Mouse (Mus musculus) cerebellum, adult 9-11 months (tissue): ENCODE results near the gene Sun2.

Source experiments
- DNase-seq: peaks from one replicate; pipeline ENCODE4 v3.0.0; 2022

The Sun2 gene

DNA sequence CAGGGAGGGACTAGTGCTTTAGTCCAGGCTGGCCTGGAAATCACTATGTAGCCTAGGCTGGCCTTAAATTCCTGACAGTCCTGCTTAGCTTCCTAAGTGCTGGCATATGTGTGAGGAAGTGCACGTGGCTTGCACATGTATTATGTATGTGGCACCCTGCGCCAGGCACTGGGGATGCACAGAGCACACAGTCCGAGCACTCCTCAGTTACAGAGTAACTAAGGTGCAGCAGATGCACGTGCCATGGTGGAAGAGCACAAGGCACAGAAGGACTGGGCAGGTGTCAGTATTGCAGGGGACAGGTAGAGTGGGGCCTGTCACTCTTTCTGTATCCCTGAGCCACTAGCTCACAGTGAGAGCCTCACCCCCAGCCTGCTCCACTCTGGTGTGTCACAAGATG, 12.8 kb upstream of the Sun2 start:
- DNase-seq, result no peak

DNA sequence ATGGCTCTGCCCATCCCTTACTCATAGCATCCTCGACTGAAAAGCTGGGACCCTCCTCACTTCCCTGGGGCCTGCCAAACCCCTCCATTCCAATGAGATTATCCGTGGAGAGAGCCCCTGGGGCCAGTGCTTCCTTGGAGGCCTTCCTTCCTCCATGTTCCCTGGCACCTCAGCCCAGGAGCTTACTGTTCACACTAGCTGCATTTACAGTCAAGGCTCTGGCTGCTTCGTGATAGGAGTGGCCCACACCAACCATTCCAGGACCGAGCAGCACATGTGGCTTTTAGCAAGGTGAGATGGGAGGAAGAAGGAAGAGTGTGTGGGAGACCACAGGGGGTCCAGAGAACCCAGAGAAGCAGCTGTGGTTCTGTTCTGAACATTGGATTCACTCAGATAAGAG, 11.5 kb upstream of the Sun2 start:
- DNase-seq, result peak; percentile 22

DNA sequence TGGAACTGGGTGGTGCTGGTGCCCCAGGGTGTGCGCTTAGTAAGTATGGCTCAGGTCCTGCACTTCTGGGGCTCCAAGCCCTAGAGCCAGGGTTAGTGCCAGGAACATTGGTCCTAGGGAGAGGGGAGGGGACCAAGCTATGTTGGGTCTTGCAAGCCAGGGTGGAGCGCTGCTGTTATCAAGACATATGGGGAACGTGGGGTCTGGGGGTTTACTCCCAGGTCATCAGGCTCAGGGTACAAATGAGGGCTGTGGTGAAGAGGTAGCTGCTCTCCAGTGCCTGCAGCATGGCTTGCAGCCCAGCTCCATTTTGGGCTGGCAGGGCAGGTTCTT, 11.1 kb upstream of the Sun2 start:
- no peak for DNase-seq

DNA sequence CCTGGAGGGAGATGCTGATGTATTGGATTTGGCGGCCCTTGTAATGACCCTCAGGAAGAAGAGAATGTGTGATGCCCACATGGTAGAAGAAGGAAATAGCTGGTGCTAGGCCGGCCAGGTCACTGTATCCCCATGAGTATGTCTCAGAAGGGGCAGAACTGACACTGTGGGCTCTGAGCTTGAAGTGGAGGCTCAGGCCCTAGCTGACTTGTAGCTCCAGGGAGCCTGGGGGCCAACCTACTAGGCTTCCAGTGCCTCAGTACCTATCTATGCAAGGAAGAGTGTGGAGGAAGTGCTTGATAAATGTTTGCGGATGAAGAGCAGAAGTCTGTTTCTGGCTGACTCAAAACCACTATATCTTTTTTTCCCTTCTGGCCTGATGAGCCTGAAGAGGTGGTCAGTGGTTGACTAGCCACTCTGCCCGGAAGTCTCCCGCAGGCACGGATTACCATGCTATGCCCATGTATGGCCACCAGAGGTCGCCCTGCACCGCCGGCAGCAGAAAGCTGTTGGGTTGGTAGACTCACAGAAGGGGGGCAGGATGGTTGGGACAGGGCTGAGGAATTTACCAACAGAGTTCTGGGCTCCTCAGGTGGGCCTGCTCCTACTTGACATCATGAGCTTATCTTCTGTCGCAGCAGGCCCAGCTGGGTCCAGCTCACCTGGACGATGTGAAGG, 10.5 kb upstream of the Sun2 start:
- peak; percentile 82 for DNase-seq

DNA sequence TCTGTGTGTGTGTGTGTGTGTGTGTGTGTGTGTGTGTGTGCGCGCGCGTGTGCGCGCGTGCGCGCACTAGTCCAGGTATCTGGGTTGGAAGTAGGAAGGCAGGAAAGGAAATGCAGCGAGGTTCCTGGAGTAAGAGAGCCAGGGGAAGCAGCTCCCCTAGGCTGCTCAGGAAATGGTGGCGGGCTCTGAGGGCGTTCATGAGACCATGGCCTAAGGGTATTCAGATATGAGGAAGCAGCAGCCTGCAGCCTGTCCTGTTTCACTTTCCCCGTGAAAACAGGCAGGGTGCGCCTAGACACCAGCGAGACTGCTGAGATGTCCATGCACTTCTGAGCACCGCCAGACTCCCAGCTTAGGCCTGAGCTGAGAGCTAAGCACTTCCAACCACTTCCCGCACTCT, 9.4 kb upstream of the Sun2 start:
- no peak for DNase-seq

DNA sequence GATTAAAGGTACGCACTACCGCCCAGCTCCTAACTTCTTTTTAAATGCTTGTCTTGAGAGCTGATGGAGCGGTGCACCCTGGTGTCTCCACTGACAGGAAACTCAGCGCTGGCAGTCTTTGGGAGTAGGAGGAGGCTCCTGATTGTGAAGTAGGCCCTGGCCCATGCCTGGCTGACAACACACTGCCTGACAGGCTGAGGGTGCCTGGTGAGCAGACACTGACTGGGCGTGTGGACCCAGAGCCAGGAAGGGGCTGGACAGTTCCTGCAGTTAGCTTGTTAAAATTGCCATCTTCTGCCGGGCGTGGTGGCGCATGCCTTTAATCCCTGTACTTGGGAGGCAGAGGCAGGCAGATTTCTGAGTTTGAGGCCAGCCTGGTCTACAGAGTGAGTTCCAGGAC, 7.9 kb upstream of the Sun2 start:
- DNase-seq, result no peak

GRCm38 (mm10) chr15:79749162-79749561, 6.8 kb upstream of the Sun2 start:
- no peak for DNase-seq

GRCm38 (mm10) chr15:79747998-79748397, 5.7 kb upstream of the Sun2 start:
- DNase-seq, result peak; percentile 40

- DNase-seq, result no peak
Measured at GRCm38 (mm10) chr15:79745883-79746282, 3.5 kb upstream of the Sun2 start.

- no peak for DNase-seq
Measured at GRCm38 (mm10) chr15:79745312-79745711, 3.0 kb upstream of the Sun2 start.

GRCm38 (mm10) chr15:79744742-79745141, 2.4 kb upstream of the Sun2 start:
- no peak for DNase-seq

GRCm38 (mm10) chr15:79744001-79744400, 1.7 kb upstream of the Sun2 start:
- no peak for DNase-seq

- no peak for DNase-seq
Measured at GRCm38 (mm10) chr15:79742706-79743023, 329 bp upstream of the Sun2 start.

DNA sequence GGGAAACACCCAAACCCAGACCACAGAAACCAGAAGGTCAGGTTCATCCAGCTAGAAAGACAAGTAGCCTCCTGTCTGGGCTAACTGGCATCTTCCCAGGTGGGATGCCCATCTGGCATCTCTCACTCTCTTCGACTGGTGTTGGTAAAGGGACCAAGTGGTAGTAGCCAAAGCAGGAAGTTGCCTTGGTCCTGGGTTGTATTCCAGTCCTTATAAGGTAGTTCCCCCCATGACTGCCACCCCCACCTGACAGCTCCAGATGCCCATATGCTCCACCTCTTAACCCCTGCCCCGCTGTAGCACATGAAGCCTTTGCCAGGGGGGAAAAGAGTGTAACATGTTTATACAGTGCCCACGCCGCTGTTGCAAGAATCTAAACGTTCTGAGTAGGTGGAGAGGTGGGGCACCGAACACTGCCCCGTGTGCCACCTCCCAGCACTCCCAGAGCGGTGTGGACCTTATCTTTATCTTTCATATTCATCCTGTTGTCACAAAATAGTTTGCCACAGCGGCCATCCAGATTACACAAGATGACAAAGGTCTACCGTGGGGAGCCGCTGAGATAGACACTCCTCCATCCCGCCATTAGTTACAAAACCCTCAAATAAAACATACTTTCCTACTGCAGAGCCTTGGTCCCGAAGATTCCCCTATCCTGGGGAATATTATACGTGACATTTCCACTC, 1.0 kb downstream of the Sun2 start:
- peak; percentile 67 for DNase-seq

GRCm38 (mm10) chr15:79740739-79741138, 1.6 kb downstream of the Sun2 start:
- DNase-seq, result no peak

DNA sequence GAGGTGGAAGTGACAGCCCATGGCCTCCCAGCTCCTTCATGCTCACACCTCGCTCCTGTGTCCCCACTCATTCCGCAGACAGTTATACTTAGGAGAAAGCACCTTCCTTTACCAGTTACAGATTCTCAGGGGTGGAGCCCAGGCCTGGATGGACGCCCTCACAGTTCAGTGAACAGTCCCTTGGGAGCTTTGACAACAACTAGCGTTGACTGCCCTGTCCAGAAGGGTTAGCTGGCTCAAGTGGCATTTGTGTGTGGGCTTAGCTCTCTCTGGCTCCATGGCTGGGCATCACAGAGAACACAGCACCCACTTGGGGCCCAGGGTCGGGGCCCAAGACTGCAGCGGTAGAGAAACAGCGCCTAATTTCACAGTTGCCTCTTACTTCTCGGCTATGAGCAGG, 8.0 kb downstream of the Sun2 start:
- no peak for DNase-seq

- DNase-seq, result no peak
Measured at GRCm38 (mm10) chr15:79733640-79734039, 8.7 kb downstream of the Sun2 start.

DNA sequence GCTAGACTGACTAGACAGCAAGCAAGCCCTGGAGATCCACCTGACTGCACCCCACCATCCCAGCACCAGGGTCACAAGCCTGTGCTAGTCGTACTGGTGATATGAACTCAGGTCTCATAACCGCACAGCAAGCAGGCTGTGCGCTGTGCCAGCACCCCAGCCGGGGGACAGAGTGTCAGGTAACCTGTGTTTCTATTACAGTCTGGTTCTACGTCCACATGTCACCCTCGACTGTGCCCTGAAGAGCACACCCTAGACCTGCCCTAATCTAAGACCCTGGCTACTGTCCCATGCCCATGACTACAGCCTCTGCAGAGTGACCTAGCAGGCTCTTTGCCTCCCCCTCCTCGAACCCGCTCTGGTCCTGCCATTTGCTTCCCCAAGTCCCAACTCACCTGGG, 9.1 kb downstream of the Sun2 start:
- DNase-seq, result no peak

GRCm38 (mm10) chr15:79731554-79731953, 10.8 kb downstream of the Sun2 start:
- DNase-seq, result no peak

DNA sequence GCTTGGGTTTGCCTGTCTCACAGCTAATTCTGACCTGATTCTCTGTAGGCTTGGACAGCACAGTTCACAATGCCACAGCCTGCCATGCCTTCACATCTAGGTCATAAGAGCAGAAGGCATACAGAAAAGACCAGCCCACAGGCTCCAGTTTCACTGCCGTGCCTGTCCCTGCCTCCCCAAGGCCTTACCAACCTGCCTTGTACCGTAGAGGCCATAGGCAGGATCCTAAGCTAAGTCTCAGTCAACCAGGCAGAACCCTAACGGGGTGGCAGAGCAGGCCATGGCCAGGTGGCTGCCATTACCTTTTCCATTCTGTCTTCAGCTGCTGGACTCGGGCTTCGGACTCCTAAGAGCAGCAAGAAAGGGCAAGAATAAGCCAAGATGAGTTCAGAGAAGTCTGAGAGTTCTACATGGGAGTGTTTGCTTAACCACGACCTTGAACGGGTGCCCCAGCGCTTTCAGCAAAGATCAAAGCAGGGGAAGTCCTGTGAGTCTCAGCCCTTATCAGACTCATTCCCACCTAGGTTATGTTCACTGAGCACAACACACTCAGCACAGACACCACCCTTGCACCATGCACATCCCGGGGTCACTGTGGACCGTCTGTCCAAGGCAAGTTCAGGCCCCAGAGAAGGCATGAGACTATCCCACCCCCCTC, 13.5 kb downstream of the Sun2 start:
- DNase-seq, result no peak

GRCm38 (mm10) chr15:79728311-79728710, 14.0 kb downstream of the Sun2 start:
- peak; percentile 61 for DNase-seq

DNA sequence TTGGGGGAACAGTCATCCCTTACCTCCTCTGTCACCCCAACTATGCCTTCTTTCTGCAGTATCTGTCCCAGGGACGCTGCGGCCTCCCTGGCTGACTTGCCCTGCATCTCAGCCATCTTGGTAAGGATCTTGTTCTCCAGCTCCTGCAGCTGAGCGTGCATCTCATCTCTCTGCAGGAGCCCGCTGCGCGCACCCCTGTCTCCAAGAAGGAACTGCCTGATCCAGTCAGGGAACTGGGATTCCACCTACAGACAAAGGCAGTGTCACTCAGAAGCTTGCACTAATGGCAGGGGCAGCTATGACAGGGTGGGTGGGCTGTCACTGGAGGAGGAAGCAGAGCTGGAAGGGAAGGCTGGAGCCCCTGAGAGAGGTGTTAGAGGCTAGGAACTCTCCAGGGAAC, 14.5 kb downstream of the Sun2 start:
- DNase-seq, result no peak

DNA sequence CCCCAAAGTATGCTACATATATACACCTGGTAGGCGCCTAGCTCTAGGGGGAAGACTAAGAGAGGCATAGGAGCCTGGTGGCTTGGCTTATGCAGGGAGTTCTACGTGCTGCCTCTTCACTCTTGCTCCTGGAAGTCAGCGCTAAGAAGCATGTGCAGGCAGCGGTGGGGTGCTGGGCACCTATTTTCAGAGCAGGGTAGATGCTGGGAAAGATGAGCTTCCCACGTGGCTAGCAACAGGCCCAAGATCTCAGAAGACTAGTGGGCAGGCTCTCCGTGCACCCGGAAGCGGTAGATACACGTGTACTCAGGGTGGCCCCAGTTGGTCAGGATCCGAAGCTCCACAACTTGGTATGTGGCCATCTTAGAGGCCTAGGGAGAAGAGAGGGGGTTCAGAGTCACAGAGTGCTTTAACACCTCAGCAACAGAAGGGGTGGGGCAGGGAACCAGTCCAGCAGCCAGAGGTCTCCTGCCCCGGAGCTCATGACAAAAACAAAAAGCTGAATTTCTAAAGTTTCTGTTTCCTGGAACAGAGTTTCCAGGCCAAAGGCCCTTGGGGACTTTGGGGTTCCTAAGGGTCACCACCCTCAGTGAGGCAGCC, 17.0 kb downstream of the Sun2 start:
- no peak for DNase-seq

DNA sequence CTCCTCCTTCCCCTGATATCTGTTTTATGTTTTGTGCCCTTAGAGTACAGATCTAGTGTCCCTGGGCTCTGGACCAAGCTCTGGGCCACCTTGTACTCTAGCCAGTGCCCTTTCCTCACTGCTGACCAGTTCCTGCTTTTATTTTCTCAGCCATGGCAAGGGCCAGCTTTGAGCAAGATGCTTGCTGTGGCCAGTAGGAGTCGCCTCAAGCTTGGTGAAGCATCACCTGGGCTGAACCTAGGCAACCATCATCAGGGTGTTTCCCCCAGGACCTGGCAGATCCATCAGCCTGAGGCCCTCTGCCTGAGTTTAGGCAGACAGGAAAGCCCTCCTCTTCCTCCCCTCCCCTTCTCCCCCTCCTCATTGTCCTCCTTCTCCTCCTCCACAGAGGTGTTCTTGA, 18.9 kb downstream of the Sun2 start:
- no peak for DNase-seq
